Mouse (Mus musculus) intestine, embryonic 15.5 days (tissue): ENCODE measurements around the gene Slc3a2. TPM values are rescaled to one million over a fixed set of nuclear protein-coding genes. Genes with fewer than 3 reads are reported as not detected.
A peak's percentile ranks its signal among the peaks of the same experiment; 100 is the strongest.

ENCODE experiments used
- ATAC-seq: fragments of 200-750 bp; cut with Nextera tagmentation; 2 replicates; pipeline ENCODE4 v1.8.0; 2017; ENCODE audit warnings: moderate TSS enrichment, moderate library complexity
- H3K27ac ChIP-seq: fragments of 300-500 bp; sonication (generic); 2 replicates; pipeline ENCODE4 v1.5.1; 2015; ENCODE audit warnings: mild to moderate bottlenecking, inconsistent platforms
- H3K27me3 ChIP-seq: fragments of 300-500 bp; sonication (generic); replicated peaks from 2 replicates; pipeline ENCODE4 v1.6.1; 2015; ENCODE audit warnings: inconsistent platforms
- H3K36me3 ChIP-seq: fragments of 300-500 bp; sonication (generic); 2 replicates; pipeline ENCODE4 v1.6.1; 2015; ENCODE audit warnings: inconsistent platforms
- H3K4me1 ChIP-seq: fragments of 300-500 bp; sonication (generic); replicated peaks from 2 replicates; pipeline ENCODE4 v1.6.1; 2015; ENCODE audit warnings: inconsistent platforms
- H3K4me2 ChIP-seq: fragments of 300-500 bp; sonication (generic); replicated peaks from 2 replicates; pipeline ENCODE4 v1.6.1; 2015; ENCODE audit warnings: mild to moderate bottlenecking, inconsistent platforms
- H3K4me3 ChIP-seq: fragments of 300-500 bp; sonication (generic); replicated peaks from 2 replicates; pipeline ENCODE4 v1.5.1; 2015; ENCODE audit warnings: inconsistent platforms
- H3K9ac ChIP-seq: fragments of 300-500 bp; sonication (generic); 2 replicates; pipeline ENCODE4 v1.6.1; 2015; ENCODE audit warnings: inconsistent platforms
- H3K9me3 ChIP-seq: fragments of 300-500 bp; sonication (generic); 2 replicates; pipeline ENCODE4 v1.6.1; 2016; ENCODE audit warnings: inconsistent platforms
- WGBS: fragments of 180-500 bp; shearing (Covaris S2); methylation state at CpG from one replicate; pipeline ENCODE4 v1.1.7; 2015; 5-methylcytosine and 5-hydroxymethylcytosine counted together
- polyA plus RNA-seq: library from polyadenylated mRNA; unstranded; fragments of >200 nt; fragmentation: Nextera tagmentation; extraction: Ambion mirVana; gene quantifications from 2 replicates; pipeline ENCODE4 v1.2.1, GENCODE M21; 2015

The Slc3a2 gene
- polyA plus RNA-seq, 1 experiment from 2014 or later: 163 TPM

DNA sequence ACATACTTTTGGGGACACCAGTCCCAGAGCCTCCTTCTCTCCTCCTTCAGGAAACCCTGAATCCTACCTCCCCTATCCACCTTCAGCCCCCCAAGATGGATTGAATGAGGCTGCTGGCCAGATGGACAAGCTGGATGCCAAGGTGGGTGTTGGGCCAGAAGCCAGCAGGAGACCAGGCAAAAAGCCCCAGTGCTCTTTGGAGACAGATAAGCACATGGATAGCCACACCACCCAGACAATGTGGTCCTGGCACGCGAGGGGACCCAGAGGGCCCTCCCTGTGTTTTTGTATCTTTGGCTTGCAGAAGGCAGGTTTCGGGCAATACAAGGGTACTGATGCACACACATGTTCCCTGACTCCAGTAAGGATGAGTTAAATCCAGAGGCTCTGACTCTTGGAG lies 58.3 kb downstream of the Slc3a2 start:
- H3K4me1 ChIP-seq: peaks cover 15% of the 10 kb centered on the region; the same call in 1 of the 2 replicates
- no peaks in the 10 kb centered on the region for H3K9me3 ChIP-seq
- no peak for ATAC-seq
- WGBS: 91% methylated on average over 3 of the region's 3 CpGs
- H3K4me3 ChIP-seq: no peak overlapping the region
- H3K36me3 ChIP-seq: no peaks in the 10 kb centered on the region
- no peaks in the 10 kb centered on the region; the same call in 1 of the 2 replicates for H3K27me3 ChIP-seq
- no peak overlapping the region for H3K9ac ChIP-seq
- no peak overlapping the region for H3K27ac ChIP-seq
- H3K4me2 ChIP-seq: peak overlapping the region; percentile 28

DNA sequence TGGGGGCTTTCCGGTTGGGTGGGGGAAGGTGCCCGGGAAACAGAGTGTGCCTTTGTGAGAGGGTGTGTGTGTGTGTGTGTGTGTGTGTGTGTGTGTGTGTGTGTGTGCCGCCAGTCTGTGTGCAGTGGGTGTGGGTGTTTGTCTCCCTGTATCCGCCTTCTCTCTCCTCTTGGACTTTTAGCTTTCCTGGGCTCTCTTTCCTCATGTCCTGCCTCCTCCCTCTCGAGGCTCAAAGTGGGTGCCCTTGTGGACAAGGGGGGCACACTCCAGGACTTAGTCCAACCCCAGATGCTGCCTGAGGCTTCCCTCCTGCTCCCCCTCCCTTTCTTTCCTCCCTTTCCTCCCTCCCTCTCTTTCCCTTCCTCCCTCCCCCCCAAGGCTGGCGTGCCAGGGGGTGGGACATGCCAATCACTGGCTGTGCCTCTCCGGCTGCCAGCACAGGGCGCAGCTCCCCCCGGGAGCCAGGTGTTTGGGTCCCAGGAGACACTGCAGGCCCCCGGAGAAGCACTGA lies 59.2 kb downstream of the Slc3a2 start:
- Histone ChIP-seq H3K9ac (no peak overlapping the region), H3K27me3 (no peaks in the 10 kb centered on the region; the same call in 1 of the 2 replicates), H3K4me2 (peak overlapping the region; percentile 28), H3K27ac (no peak overlapping the region), H3K4me1 (peaks cover 15% of the 10 kb centered on the region; the same call in 1 of the 2 replicates), H3K36me3 (no peaks in the 10 kb centered on the region), H3K9me3 (no peaks in the 10 kb centered on the region), H3K4me3 (no peak overlapping the region)
- peak; percentile 8; the same call in 1 of the 2 replicates for ATAC-seq
- WGBS: 27% methylated on average over 8 of the region's 10 CpGs

DNA sequence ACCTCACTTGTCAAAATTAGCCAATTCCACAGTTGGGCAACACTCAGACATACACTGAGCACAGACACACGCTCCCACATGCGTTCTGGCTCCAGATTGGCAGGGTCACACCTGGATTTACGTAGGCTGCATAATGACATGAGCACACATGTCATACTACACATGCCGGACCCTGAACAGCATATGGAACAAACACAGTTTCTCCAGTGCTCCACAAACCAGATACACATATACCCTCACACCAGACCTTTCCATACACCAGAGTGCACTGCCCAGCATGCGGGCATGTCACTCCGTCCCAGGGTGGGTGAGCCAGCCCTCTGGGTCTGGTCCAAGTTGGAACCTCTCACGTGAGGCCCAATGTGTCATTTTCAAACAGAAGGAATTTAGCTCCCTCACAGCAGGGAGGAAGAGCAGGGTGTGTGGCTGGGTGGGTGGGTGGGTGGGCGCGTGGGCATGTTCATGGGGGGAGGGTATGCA lies 59.8 kb downstream of the Slc3a2 start, which contains the start of gene Chrm1:
TSS of gene Chrm1 (plus strand) at position 430 of the 480 bp plus-strand sequence.
- H3K36me3 ChIP-seq: no peaks in the 10 kb centered on the region
- H3K4me3 ChIP-seq: no peak within 1 kb of the TSS
- H3K9ac ChIP-seq: no peak within 1 kb of the TSS
- no peaks in the 10 kb centered on the region for H3K9me3 ChIP-seq
- peak within 1 kb of the TSS; percentile 96 for H3K4me2 ChIP-seq
- no peaks in the 10 kb centered on the region; the same call in 1 of the 2 replicates for H3K27me3 ChIP-seq
- WGBS: 71% methylated on average over 9 of the region's 9 CpGs
- ATAC-seq: no peak
- no peak within 1 kb of the TSS for H3K27ac ChIP-seq
- peaks cover 15% of the 10 kb centered on the region; the same call in 1 of the 2 replicates for H3K4me1 ChIP-seq

DNA sequence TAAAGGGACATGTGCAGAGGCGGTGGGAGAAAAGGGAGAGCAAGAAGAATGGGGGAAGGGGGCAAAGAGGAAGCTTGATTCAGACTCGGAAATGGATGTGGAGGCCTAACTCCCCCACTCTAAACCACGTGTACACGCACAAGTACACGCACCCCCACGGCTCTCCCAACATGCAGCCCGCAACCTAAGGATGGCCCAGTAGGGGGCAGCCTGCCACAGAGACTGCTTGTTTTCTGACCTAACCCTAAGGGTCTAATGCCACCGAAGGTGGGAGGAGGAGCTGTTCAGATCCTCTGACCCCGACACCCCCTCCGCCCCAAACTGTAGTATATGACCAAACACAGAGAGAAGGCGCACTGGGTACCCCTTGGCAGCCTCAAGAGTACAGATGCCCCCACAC lies 60.8 kb downstream of the Slc3a2 start:
- Histone ChIP-seq H3K4me2 (peak overlapping the region; percentile 96), H3K27me3 (no peaks in the 10 kb centered on the region; the same call in 1 of the 2 replicates), H3K9me3 (no peaks in the 10 kb centered on the region), H3K4me3 (peak overlapping the region; percentile 43), H3K27ac (no peak overlapping the region), H3K4me1 (peaks cover 15% of the 10 kb centered on the region; the same call in 1 of the 2 replicates), H3K9ac (peak overlapping the region; percentile 53), H3K36me3 (no peaks in the 10 kb centered on the region)
- WGBS: 4% methylated on average over 11 of the region's 11 CpGs
- peak; percentile 58 for ATAC-seq

DNA sequence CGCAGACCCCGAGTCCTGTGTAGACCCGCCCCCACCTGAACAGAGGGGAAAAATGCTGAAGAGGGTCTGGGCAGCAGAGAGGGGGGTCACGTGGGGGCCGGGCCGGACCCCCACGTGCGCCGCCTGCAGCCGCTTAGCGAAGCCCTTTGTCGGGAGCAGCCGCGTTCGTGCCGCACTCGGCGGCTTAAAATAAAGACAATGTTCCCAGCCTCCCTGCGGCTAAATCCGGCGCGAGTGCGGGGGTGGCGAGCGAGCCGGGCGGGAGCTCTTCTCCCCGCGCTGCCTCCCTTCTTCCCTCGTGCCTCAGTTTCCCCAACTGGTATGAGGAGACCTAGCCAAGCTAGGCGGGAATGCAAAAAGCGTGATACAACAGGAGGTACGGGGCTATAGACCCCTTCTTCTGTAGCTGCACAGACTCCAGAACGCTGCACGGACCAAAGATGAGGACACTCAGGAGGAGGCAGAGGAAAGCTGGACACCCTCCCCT lies 61.3 kb downstream of the Slc3a2 start:
- Histone ChIP-seq H3K4me2 (peak overlapping the region; percentile 96), H3K9ac (peak overlapping the region; percentile 53), H3K36me3 (no peaks in the 10 kb centered on the region), H3K9me3 (no peaks in the 10 kb centered on the region), H3K4me1 (peaks cover 15% of the 10 kb centered on the region; the same call in 1 of the 2 replicates), H3K27me3 (no peaks in the 10 kb centered on the region; the same call in 1 of the 2 replicates), H3K27ac (no peak overlapping the region), H3K4me3 (peak overlapping the region; percentile 43)
- under 1% methylated on average over 35 of the region's 35 CpGs for WGBS
- ATAC-seq: peak; percentile 41

Other genes starting within 250 kb of the Slc3a2 start
- 0.05 TPM in 1 of 2 replicates, not detected in the other for gene Slc22a8, start 132.1 kb downstream of the Slc3a2 start, polyA plus RNA-seq
- 0.05 TPM in 1 of 2 replicates, not detected in the other for gene Slc22a6, start 105.3 kb downstream of the Slc3a2 start, polyA plus RNA-seq
- gene Chrm1, start 59.6 kb downstream of the Slc3a2 start, polyA plus RNA-seq: 0.64 and 1.1 TPM in 2 replicates
- gene Wdr74, start 12.5 kb upstream of the Slc3a2 start, polyA plus RNA-seq: 77.3 and 88.5 TPM in 2 replicates
- 1.8 TPM in 2 replicates for gene 1700092M07Rik, start 17.3 kb upstream of the Slc3a2 start, polyA plus RNA-seq
- 119 and 121 TPM in 2 replicates for gene Stx5a, start 18.0 kb upstream of the Slc3a2 start, polyA plus RNA-seq
- gene Nxf1, start 33.7 kb upstream of the Slc3a2 start, polyA plus RNA-seq: 143 and 146 TPM in 2 replicates
- gene Tmem223, start 47.6 kb upstream of the Slc3a2 start, polyA plus RNA-seq: 164 and 177 TPM in 2 replicates
- gene Tmem179b, start 51.1 kb upstream of the Slc3a2 start, polyA plus RNA-seq: 90.4 and 102 TPM in 2 replicates
- 25.2 and 26.9 TPM in 2 replicates for gene Taf6l, start 63.0 kb upstream of the Slc3a2 start, polyA plus RNA-seq
- gene Polr2g, start 75.2 kb upstream of the Slc3a2 start, polyA plus RNA-seq: 137 and 147 TPM in 2 replicates
- 4.0 and 4.6 TPM in 2 replicates for gene Zbtb3, start 79.2 kb upstream of the Slc3a2 start, polyA plus RNA-seq
- 48.2 and 49.3 TPM in 2 replicates for gene Ttc9c, start 96.0 kb upstream of the Slc3a2 start, polyA plus RNA-seq
- 5.1 and 5.4 TPM in 2 replicates for gene Hnrnpul2, start 96.6 kb upstream of the Slc3a2 start, polyA plus RNA-seq
- not detected in 2 replicates for gene AC129217.1, start 106.4 kb upstream of the Slc3a2 start, polyA plus RNA-seq
- gene Bscl2, start 114.1 kb upstream of the Slc3a2 start, polyA plus RNA-seq: 40.6 and 48.3 TPM in 2 replicates
- gene Gng3, start 115.8 kb upstream of the Slc3a2 start, polyA plus RNA-seq: 16.0 and 17.3 TPM in 2 replicates
- gene Lrrn4cl, start 127.4 kb upstream of the Slc3a2 start, polyA plus RNA-seq: 1.6 and 2.0 TPM in 2 replicates
- 163 and 167 TPM in 2 replicates for gene Ubxn1, start 148.1 kb upstream of the Slc3a2 start, polyA plus RNA-seq
- 62.7 and 63.9 TPM in 2 replicates for gene Uqcc3, start 157.6 kb upstream of the Slc3a2 start, polyA plus RNA-seq
- 72.5 and 95.3 TPM in 2 replicates for gene Lbhd1, start 160.4 kb upstream of the Slc3a2 start, polyA plus RNA-seq
- not detected in 2 replicates for gene Gm49403, start 160.6 kb upstream of the Slc3a2 start, polyA plus RNA-seq
- gene 1810009A15Rik, start 165.5 kb upstream of the Slc3a2 start, polyA plus RNA-seq: 86.5 and 95.2 TPM in 2 replicates
- not detected in 2 replicates for gene Gm49416, start 165.6 kb upstream of the Slc3a2 start, polyA plus RNA-seq
- gene Ints5, start 169.6 kb upstream of the Slc3a2 start, polyA plus RNA-seq: 40.0 and 41.5 TPM in 2 replicates
- 92.6 and 93.3 TPM in 2 replicates for gene Ganab, start 174.7 kb upstream of the Slc3a2 start, polyA plus RNA-seq
- 40.0 and 44.7 TPM in 2 replicates for gene B3gat3, start 197.0 kb upstream of the Slc3a2 start, polyA plus RNA-seq
- gene Rom1, start 206.0 kb upstream of the Slc3a2 start, polyA plus RNA-seq: 2.7 and 3.3 TPM in 2 replicates
- gene Eml3, start 206.2 kb upstream of the Slc3a2 start, polyA plus RNA-seq: 24.2 and 28.4 TPM in 2 replicates
- 130 and 139 TPM in 2 replicates for gene Mta2, start 218.5 kb upstream of the Slc3a2 start, polyA plus RNA-seq
- 29.7 and 30.4 TPM in 2 replicates for gene Tut1, start 230.5 kb upstream of the Slc3a2 start, polyA plus RNA-seq
- gene Eef1g, start 243.7 kb upstream of the Slc3a2 start, polyA plus RNA-seq: 436 and 453 TPM in 2 replicates